Mouse (Mus musculus) forebrain, embryonic 16.5 days (tissue): Measurements from ENCODE around the gene Cyb5r4. TPM values are rescaled to one million over a fixed set of nuclear protein-coding genes. Genes with fewer than 3 reads are reported as not detected.

Source experiments
- ATAC-seq: fragments of 200-750 bp; cut with Nextera tagmentation; 2 replicates; pipeline ENCODE4 v1.8.0; 2017; ENCODE audit warnings: mild to moderate bottlenecking, moderate library complexity
- H3K27ac ChIP-seq: fragments of 300-500 bp; sonication (generic); 2 replicates; pipeline ENCODE4 v1.5.1; 2014; ENCODE audit warnings: low read length, control low read depth
- H3K27me3 ChIP-seq: fragments of 300-500 bp; sonication (generic); replicated peaks from 2 replicates; pipeline ENCODE4 v1.6.1; 2014; ENCODE audit warnings: low read length; ENCODE audit not compliant: control insufficient read depth, insufficient read depth
- H3K36me3 ChIP-seq: fragments of 300-500 bp; sonication (generic); 2 replicates; pipeline ENCODE4 v1.6.1; 2014; ENCODE audit not compliant: control insufficient read depth, insufficient read depth
- H3K4me1 ChIP-seq: fragments of 300-500 bp; sonication (generic); replicated peaks from 2 replicates; pipeline ENCODE4 v1.6.1; 2014; ENCODE audit warnings: low read length; ENCODE audit not compliant: control insufficient read depth, insufficient read depth
- H3K4me2 ChIP-seq: fragments of 300-500 bp; sonication (generic); 2 replicates; pipeline ENCODE4 v1.6.1; 2014; ENCODE audit warnings: mild to moderate bottlenecking, low read length, control low read depth
- H3K4me3 ChIP-seq: fragments of 300-500 bp; sonication (generic); replicated peaks from 2 replicates; pipeline ENCODE4 v1.5.1; 2014; ENCODE audit warnings: mild to moderate bottlenecking, low read length, control low read depth
- H3K9ac ChIP-seq: fragments of 300-500 bp; sonication (generic); replicated peaks from 2 replicates; pipeline ENCODE4 v1.6.1; 2014; ENCODE audit warnings: low read depth, low read length, control low read depth
- H3K9me3 ChIP-seq: fragments of 300-500 bp; sonication (generic); 2 replicates; pipeline ENCODE4 v1.6.1; 2016; ENCODE audit warnings: low read length; ENCODE audit not compliant: control insufficient read depth
- WGBS: fragments of 180-500 bp; shearing (Covaris S2); extraction: QIAGEN DNeasy Blood & Tissue Kit; methylation state at CpG from one replicate; pipeline ENCODE4 v1.1.7; 2014; 5-methylcytosine and 5-hydroxymethylcytosine counted together
- polyA plus RNA-seq: library from polyadenylated mRNA; unstranded; fragments of >200 nt; fragmentation: Nextera tagmentation; extraction: Ambion mirVana; gene quantifications from 2 replicates; pipeline ENCODE4 v1.2.1, GENCODE M21; 2015

Gene Cyb5r4
- polyA plus RNA-seq, 1 experiment from 2014 or later, result 68.4 TPM

GRCm38 (mm10) chr9:87008919-87009318 lies 12.9 kb upstream of the Cyb5r4 start:
- Histone ChIP-seq H3K9ac (no peak overlapping the region), H3K4me1 (peaks cover 7% of the 10 kb centered on the region), H3K27me3 (0 out of 2 replicates have a peak, but pooled peaks cover 2% of the 10 kb centered on the region), H3K4me3 (no peak overlapping the region), H3K9me3 (no peaks in the 10 kb centered on the region), H3K4me2 (no peak overlapping the region), H3K36me3 (no peaks in the 10 kb centered on the region), H3K27ac (no peak overlapping the region)
- peak; percentile 86 for ATAC-seq
- 28% methylated on average over 1 of the region's 1 CpGs for WGBS

- Histone ChIP-seq H3K9me3 (no peaks in the 10 kb centered on the region), H3K36me3 (no peaks in the 10 kb centered on the region), H3K9ac (peak within 1 kb of the TSS; percentile 75), H3K4me2 (peak within 1 kb of the TSS; percentile 85), H3K27me3 (0 out of 2 replicates have a peak, but pooled peaks cover 2% of the 10 kb centered on the region), H3K4me3 (peak within 1 kb of the TSS; percentile 57), H3K27ac (no peak within 1 kb of the TSS), H3K4me1 (peaks cover 9% of the 10 kb centered on the region)
- 1% methylated on average over 71 of the region's 71 CpGs for WGBS
- ATAC-seq, result peak; percentile 91
Measured at GRCm38 (mm10) chr9:87015288-87015937, 6.4 kb upstream of the Cyb5r4 start, which contains the start of gene Ripply2. Gene Ripply2 (plus strand): TSS chr9:87015537.

GRCm38 (mm10) chr9:87015938-87016294 lies 5.9 kb upstream of the Cyb5r4 start:
- H3K9me3 ChIP-seq, result no peaks in the 10 kb centered on the region
- peak; percentile 69 for ATAC-seq
- no peak overlapping the region for H3K27ac ChIP-seq
- H3K9ac ChIP-seq, result peak overlapping the region; percentile 75
- H3K4me2 ChIP-seq, result peak overlapping the region; percentile 85
- WGBS, result 8% methylated on average over 9 of the region's 10 CpGs
- no peaks in the 10 kb centered on the region for H3K36me3 ChIP-seq
- H3K4me1 ChIP-seq, result peaks cover 9% of the 10 kb centered on the region
- H3K27me3 ChIP-seq, result 0 out of 2 replicates have a peak, but pooled peaks cover 2% of the 10 kb centered on the region
- peak overlapping the region; percentile 57 for H3K4me3 ChIP-seq

DNA sequence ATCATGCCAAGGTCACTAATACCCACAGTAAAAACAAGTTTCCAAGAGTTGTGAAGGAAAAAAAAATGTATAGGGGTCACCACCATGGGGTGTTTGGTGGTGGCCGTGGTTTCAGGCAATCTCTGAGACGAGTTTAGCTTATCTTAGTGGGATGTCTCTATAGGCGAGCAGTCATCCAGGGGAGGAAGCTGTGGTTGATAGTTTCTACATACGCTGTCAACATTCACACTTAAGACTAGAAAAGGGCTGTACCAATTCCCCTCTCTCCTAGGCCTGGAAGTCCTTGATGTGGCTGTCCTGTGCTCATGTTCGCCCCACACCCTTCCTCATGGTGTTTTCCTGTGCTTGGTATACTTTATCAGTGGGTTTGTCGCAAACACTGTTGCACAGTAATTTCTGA lies 4.0 kb downstream of the Cyb5r4 start:
- no peaks in the 10 kb centered on the region for H3K27me3 ChIP-seq
- peaks cover 13% of the 10 kb centered on the region for H3K4me1 ChIP-seq
- ATAC-seq, result no peak
- WGBS, result 89% methylated on average over 6 of the region's 6 CpGs
- H3K9ac ChIP-seq, result no peak overlapping the region
- no peaks in the 10 kb centered on the region for H3K9me3 ChIP-seq
- no peak overlapping the region for H3K4me2 ChIP-seq
- 0 out of 2 replicates have a peak, but pooled peaks cover 6% of the 10 kb centered on the region for H3K36me3 ChIP-seq
- no peak overlapping the region for H3K4me3 ChIP-seq
- no peak overlapping the region for H3K27ac ChIP-seq

- peak; percentile 86 for ATAC-seq
- H3K9me3 ChIP-seq, result no peaks in the 10 kb centered on the region
- H3K4me1 ChIP-seq, result peaks cover 9% of the 10 kb centered on the region
- H3K36me3 ChIP-seq, result peaks cover 9% of the 10 kb centered on the region; the same call in 1 of the 2 replicates
- H3K9ac ChIP-seq, result no peak overlapping the region
- WGBS, result 47% methylated on average over 8 of the region's 8 CpGs
- no peak overlapping the region for H3K27ac ChIP-seq
- H3K4me2 ChIP-seq, result no peak overlapping the region
- H3K4me3 ChIP-seq, result no peak overlapping the region
- H3K27me3 ChIP-seq, result no peaks in the 10 kb centered on the region
Measured at GRCm38 (mm10) chr9:87027423-87028084, 5.7 kb downstream of the Cyb5r4 start.

GRCm38 (mm10) chr9:87032196-87032595 lies 10.4 kb downstream of the Cyb5r4 start:
- no peak overlapping the region for H3K4me3 ChIP-seq

GRCm38 (mm10) chr9:87034831-87035580 lies 13.2 kb downstream of the Cyb5r4 start:
- 89% methylated on average over 2 of the region's 2 CpGs for WGBS
- Histone ChIP-seq H3K9ac (no peak overlapping the region), H3K36me3 (peaks cover 11% of the 10 kb centered on the region; the same call in 1 of the 2 replicates)

More at GRCm38 (mm10) chr9:87032196-87032595, 10.4 kb downstream of the Cyb5r4 start:
- Histone ChIP-seq H3K36me3 (peaks cover 12% of the 10 kb centered on the region; the same call in 1 of the 2 replicates), H3K4me1 (no peaks in the 10 kb centered on the region), H3K9me3 (no peaks in the 10 kb centered on the region), H3K27ac (no peak overlapping the region), H3K27me3 (no peaks in the 10 kb centered on the region), H3K9ac (no peak overlapping the region), H3K4me2 (no peak overlapping the region)
- ATAC-seq, result no peak
- WGBS, result 92% methylated on average over 4 of the region's 4 CpGs

DNA sequence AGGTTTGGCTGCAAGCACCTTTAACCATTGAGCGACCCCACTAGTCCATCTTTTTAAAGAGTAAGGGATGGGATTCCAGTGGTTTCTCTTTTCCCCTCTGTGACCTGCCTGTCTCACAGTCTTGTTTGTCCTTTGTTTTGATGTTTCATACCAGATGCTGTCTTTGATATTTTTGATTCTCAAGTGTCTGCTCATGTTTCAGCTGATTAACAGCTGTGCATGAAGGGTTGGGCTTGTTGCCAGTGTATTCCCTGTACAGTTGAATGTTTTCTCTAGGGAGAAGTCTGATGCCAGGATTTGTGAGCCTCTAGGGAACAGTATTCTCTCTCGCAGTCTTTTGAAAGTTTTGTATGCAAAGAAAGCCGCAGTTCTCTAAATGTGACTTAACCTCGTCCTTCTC lies 27.6 kb downstream of the Cyb5r4 start:
- ATAC-seq, result 0 out of 2 replicates have a peak, but pooled peaks have one; percentile 20

More at GRCm38 (mm10) chr9:87034831-87035580, 13.2 kb downstream of the Cyb5r4 start:
- H3K9me3 ChIP-seq, result no peaks in the 10 kb centered on the region
- H3K27ac ChIP-seq, result no peak overlapping the region
- ATAC-seq, result no peak
- no peak overlapping the region for H3K4me3 ChIP-seq
- H3K4me1 ChIP-seq, result no peaks in the 10 kb centered on the region
- H3K27me3 ChIP-seq, result no peaks in the 10 kb centered on the region
- H3K4me2 ChIP-seq, result no peak overlapping the region

More for the DNA sequence above, 27.6 kb downstream of the Cyb5r4 start:
- WGBS, result 62% methylated on average over 4 of the region's 4 CpGs
- 0 out of 2 replicates have a peak, but pooled peaks cover 2% of the 10 kb centered on the region for H3K4me1 ChIP-seq
- H3K27ac ChIP-seq, result no peak overlapping the region
- H3K36me3 ChIP-seq, result peaks cover 13% of the 10 kb centered on the region
- no peak overlapping the region for H3K9ac ChIP-seq
- H3K4me2 ChIP-seq, result no peak overlapping the region
- H3K4me3 ChIP-seq, result no peak overlapping the region
- no peaks in the 10 kb centered on the region for H3K9me3 ChIP-seq
- H3K27me3 ChIP-seq, result no peaks in the 10 kb centered on the region
